Mouse (Mus musculus): ENCODE data around the gene Inava. TPM values are rescaled to one million over a fixed set of nuclear protein-coding genes. Genes with fewer than 3 reads are reported as not detected.

The Inava gene
- not detected for total RNA-seq (2021)
- long read RNA-seq, experiment 1: 0 reads
- long read RNA-seq, experiment 2: 0 reads

DNA sequence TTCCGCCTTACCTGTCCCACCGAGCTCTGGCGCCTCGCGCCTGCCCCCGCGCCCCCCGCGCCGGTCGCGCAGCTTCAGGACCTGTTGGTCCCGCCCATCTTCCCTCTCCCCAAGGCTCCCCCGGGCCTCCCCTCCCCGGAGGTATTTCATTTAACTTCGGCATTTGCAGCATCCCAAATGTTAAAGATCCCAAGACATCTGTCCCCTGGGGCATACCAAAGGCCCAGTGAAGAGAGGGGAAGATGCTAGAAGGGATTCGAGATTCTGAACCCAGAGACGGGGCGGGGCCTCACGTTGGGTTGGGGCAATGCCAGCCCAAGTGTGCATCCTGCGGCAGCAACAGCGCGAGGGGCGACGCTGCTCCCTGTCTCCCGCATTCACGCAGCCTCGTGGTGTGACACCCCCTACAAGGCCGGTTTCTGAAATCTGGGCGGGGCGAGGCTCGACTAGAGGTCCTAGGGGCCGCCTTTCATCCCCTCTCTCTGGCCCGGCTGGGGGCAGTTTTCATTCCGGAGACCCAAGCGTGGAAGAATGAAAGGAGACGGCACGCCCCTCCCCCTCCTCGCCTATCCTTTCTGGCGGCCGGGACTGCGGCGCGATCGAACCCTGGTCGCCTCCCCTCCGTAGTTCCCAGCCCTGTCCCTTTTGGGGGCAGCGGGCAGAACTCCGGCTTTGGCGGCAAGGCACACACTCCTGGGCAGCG is at the start of gene Inava:
TSS of gene Inava (minus strand) at position 373 of the 703 bp plus-strand sequence.
- intact Hi-C loops (cut with DNase I): no loop called here
- DNase-seq: no peak

DNA sequence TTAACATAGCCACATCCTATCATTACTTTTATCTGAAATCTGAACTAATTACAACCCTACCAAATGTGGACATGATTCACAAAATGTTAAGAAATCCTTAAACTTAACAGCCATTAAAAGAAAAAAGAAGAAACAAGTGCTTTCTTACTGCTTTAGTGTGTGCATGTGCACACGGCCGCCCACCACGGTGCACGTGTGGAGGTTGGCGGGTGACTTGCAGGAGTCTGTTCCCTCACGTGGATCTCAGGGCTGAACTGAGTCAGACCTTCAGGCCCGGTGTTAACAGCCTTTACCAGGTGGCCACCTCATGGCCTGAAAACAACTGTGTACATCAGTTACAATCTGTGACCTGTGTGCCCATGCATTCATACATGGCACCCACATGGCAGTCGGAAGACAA is 43.3 kb upstream of the Inava start:
- intact Hi-C loops (cut with DNase I): no loop called here
- DNase-seq: no peak

GRCm38 (mm10) chr1:136268224-136268623 is 34.2 kb upstream of the Inava start:
- DNase-seq: no peak
- intact Hi-C loops (cut with DNase I): no loop called here

DNA sequence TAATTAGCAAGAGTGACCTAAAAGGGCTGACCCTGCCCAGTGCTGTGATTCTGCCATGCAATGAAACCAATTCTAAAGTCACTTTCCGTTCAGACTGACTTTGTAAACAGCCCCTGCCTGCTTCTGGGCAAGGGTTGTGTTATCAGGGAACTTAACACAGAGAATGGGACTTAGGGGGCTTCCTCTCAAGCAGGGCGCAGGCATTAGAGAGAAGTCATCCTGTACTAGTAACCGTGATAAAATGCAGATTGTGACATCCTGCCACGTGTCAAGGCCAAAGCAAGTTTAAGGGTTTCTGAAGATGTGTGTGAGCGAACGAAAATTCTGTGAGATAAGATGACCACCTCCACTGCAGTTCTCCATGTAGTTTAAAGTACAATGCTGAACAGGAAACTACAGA is 32.1 kb upstream of the Inava start:
- DNase-seq: no peak
- intact Hi-C loops (cut with DNase I): no loop called here

- intact Hi-C loops (cut with DNase I): no loop called here
- DNase-seq: no peak
These were observed 29.3 kb upstream of the Inava start for GRCm38 (mm10) chr1:136263355-136263754.

DNA sequence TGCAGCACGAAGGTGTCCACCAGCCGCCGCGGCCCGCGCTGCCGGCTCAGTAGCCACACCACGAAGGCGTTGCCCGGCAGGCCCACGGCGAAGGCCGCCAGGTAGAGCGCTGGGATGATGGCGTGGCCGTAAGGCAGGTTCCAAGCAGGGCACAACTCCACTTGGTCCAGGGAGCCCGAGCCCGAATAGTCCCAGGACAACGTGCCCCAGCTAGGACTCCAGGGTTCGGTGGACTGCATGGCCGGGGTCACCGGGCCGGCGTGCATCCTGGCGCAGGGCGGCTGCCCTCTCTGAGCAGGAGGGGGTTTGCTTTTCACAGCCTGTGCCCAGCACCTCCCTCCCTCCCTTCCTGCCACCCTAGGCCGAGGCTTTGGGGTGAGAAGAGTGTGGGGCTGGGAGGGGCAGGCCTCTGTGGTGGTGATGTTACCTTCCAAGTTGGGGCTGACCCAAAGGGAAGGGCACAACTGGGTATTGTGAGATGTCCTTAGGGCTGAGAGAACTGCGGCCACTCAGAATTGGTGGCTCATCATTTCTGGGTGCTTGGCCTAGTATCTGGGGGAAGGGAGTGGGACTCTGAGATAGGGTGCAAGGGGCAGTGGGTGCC is 26.7 kb upstream of the Inava start, which contains the start of gene Gpr25:
TSS of gene Gpr25 (minus strand) at position 239 of the 604 bp plus-strand sequence.
- intact Hi-C loops (cut with DNase I): no loop called here
- no peak for DNase-seq

GRCm38 (mm10) chr1:136259893-136260634 is 26.0 kb upstream of the Inava start:
- peak; percentile 42 to 51 for DNase-seq
- intact Hi-C loops (cut with DNase I): no loop called here

DNA sequence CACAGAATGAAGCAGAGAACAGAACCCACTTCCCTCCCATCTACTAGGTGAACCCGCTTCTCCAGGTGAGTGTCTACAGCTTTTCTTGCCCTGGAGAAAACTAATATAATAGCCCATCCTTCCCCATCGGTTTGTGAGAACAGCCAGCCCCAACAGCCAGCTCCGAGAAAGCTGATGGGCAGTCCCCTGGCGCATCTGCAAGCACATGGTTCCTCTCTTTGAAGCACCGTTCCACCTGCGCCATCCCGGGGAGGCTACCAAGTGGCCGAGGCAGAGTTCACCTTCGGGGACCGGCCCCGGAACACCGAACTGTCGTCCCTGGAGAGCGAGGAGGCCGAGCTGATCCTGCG is 25.5 kb upstream of the Inava start:
- intact Hi-C loops (cut with DNase I): no loop called here

DNA sequence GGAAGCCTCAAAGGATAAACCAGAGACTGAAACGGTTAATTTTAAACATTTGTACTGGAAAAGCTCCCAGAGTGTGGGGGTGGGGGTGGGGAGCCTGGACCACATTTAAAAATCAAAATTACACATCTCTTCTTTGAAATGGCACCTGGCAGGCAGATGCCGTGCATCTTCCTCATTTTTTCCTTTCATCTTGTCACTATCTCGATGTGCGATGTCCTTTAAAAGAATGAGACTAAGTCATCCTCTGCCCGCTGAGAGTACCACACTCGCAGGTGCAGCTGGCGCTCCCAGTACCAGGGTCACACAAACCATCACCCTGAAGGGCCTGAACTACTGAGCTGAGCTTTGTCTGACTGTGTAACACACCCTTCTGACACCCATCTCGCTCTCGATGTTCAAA is 24.4 kb upstream of the Inava start:
- DNase-seq: no peak
- intact Hi-C loops (cut with DNase I): no loop called here

More for the DNA sequence above, 25.5 kb upstream of the Inava start:
- no peak for DNase-seq

DNA sequence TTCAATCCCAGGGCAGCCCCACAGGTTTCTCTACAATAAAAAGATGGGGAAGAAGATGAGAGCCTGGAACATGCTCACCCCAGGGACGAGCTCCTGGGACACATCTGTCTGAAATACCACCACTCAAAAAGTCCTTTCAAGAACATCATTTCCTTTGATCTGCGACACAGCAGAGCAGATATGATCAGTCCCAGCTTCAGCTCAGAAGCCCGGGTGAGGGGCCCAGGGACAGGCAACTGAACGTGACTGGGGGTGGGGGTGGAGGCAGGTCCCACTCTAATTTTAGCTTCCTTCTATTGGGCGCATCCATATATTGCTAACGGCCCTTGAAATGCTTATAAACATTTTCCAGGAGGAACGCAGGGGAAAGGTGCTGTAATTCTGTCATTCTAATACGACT is 21.6 kb upstream of the Inava start:
- intact Hi-C loops (cut with DNase I): no loop called here
- no peak for DNase-seq

DNA sequence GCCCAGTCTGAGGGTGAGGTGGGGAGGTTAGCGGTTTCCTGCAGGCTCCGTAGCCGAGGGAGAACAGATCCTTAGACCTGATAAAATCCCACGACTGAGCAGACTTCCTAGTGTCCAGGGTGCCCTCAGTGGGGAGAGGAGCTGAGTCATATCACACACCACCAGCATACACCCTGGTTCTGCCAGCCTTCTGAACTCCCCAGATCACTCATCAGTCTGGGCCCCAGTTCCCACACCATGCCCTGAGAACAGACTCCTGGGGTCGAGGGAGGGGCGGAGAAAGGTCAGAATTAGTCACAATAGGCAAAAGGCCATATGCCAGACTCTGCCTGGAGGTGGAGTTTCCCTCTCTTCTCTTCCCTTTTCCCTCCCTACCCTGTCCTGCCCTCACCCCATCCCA is 21.1 kb upstream of the Inava start:
- no peak for DNase-seq
- intact Hi-C loops (cut with DNase I): no loop called here

GRCm38 (mm10) chr1:136254503-136255065 is 20.5 kb upstream of the Inava start:
- intact Hi-C loops (cut with DNase I): no loop called here
- no peak for DNase-seq

- DNase-seq: no peak
- intact Hi-C loops (cut with DNase I): no loop called here
These were observed 19.4 kb upstream of the Inava start for GRCm38 (mm10) chr1:136253472-136253871.

- no peak for DNase-seq
- intact Hi-C loops (cut with DNase I): no loop called here
These were observed 15.6 kb upstream of the Inava start for GRCm38 (mm10) chr1:136249662-136250061.

DNA sequence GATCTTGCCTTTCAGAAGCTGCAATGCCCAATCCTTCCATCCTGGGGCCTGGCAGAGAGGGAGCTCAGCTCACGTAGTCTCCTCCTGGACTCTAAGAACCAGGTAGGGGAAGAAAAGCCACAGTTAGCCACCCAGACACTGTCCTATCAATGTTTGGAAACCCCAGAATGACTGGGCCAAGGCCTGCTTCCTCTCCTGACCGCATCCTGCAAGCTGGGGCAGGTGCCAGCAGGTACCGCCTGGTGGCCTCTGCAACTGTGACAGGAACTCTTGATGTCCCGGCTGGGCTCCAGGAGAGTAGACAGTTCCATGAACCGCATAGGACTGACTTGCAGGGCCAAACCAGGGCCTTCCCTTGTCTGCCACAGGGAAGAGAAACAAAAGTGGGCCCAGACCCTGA is 13.3 kb upstream of the Inava start:
- no peak for DNase-seq
- intact Hi-C loops (cut with DNase I): no loop called here

- intact Hi-C loops (cut with DNase I): no loop called here
- no peak for DNase-seq
These were observed 10.4 kb upstream of the Inava start for GRCm38 (mm10) chr1:136244469-136244868.

DNA sequence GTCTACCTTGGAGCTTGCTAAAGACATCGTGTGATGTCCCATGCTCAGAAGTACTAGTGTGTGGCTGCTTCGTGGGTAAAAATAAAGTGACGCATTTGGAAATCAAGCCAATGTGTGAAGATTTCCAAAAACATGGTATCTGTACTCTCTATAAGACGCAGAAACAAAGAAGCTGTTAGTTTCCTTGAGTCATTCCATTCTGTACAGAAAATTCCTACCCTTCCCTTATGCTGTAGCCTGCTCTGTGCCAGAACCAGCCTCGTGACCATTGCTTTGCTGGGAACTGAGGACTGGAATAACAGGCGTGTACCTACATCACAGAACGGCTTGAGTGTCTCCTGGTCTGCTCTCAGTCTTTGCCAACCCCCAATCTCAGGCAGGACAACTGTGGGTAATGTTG is 7.7 kb upstream of the Inava start:
- DNase-seq: no peak
- intact Hi-C loops (cut with DNase I): no loop called here

DNA sequence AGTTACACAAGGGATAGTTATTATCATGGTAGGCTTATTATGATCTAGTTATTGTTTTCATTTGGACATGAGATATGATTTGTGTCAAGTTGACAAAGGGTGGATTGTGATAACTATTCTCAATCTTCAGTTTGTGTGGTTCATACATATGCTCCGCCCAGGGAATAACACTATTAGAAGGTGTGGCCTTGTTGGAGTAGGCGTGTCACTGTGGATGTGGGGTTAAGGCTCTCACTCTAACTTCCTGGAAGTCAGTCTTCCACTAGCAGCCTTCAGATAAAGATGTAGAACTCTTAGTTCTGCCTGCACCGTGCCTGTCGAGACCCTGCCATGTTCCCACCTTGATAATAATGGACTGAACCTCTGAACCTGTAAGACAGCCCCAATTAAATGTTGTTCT is 4.4 kb upstream of the Inava start:
- intact Hi-C loops (cut with DNase I): no loop called here

DNA sequence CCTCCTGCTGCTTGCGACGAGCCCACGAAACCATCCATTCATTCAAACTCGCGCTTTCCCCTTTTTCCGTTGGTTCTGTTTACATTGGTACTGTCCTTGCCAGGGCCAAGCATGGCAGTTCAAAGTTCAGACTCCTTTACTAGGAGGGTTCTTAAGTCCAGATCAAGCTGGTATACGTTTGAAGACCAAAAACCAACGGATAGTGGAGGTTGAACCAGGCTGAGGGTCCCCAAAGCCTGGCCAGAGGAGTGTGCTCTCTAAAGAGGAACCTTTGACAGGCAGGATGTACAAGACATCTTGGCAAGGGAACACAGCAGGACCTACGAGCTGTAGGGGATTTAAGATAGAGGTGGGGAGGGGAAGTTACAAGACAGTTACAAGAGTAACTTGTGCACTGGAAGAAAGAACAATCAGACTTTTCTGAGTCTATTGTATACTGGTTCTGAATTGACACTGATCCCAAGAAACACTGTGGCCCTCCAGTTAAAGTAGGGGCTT is 580 bp upstream of the Inava start:
- intact Hi-C loops (cut with DNase I): no loop called here

More for the DNA sequence above, 4.4 kb upstream of the Inava start:
- no peak for DNase-seq

DNA sequence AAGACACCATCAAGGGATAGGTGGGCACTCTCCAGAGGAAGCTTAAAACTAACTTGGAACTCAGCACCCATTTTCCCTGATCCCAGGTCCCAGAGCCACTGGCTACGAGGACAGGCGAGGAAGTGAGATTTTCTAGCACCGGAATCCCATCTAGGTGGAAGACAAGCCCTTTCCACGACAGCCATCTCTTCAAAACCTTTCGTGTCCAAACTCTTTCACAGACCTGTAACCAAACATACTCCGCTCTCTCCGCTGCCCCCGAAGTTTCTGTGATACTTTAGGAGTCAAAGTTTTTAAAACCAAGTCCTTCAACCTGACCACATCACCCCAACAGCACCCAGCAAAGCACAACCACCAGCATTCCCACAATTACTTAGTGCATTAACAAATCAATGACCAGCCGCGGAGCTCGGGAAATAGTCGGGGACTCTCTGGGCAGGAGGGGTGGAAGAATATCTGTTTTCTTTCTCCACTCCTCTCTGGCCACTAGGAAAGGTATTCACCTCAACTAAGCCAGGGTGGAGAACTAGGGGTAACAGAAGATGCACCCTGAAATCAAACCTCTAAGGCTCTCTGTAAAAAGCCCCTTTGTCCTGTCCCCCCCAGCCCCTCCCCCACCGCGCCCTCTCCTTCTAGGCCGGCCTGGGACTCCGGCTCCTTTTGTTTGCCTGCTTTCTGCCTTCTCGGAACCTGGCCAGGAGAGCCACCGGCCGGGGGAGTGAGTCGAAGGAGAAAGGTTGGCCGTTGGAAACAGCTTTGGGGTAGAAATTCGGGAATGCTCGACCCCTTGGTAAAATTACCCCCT is 876 bp downstream of the Inava start:
- no peak for DNase-seq
- intact Hi-C loops (cut with DNase I): no loop called here

More for the DNA sequence above, 580 bp upstream of the Inava start:
- DNase-seq: no peak
